Mouse (Mus musculus) liver, embryonic 15.5 days (tissue): ENCODE results near the gene Ankub1. TPM values are rescaled to one million over a fixed set of nuclear protein-coding genes. Genes with fewer than 3 reads are reported as not detected.

Source experiments
- ATAC-seq: fragments of 200-750 bp; cut with Nextera tagmentation; 2 replicates; pipeline ENCODE4 v1.8.0; 2017; ENCODE audit warnings: moderate number of reproducible peaks, mild to moderate bottlenecking, moderate library complexity; ENCODE audit not compliant: insufficient read depth
- H3K27ac ChIP-seq: fragments of 300-500 bp; sonication (generic); replicated peaks from 2 replicates; pipeline ENCODE4 v1.5.1; 2015; ENCODE audit warnings: mild to moderate bottlenecking, inconsistent platforms
- H3K27me3 ChIP-seq: fragments of 300-500 bp; sonication (generic); 2 replicates; pipeline ENCODE4 v1.6.1; 2015; ENCODE audit warnings: mild to moderate bottlenecking, inconsistent platforms
- H3K36me3 ChIP-seq: fragments of 300-500 bp; sonication (generic); replicated peaks from 2 replicates; pipeline ENCODE4 v1.6.1; 2015; ENCODE audit warnings: moderate library complexity, mild to moderate bottlenecking, inconsistent platforms
- H3K4me1 ChIP-seq: fragments of 300-500 bp; sonication (generic); replicated peaks from 2 replicates; pipeline ENCODE4 v1.6.1; 2015; ENCODE audit warnings: inconsistent platforms
- H3K4me2 ChIP-seq: fragments of 300-500 bp; sonication (generic); 2 replicates; pipeline ENCODE4 v1.6.1; 2015; ENCODE audit warnings: moderate library complexity, mild to moderate bottlenecking, inconsistent platforms
- H3K4me3 ChIP-seq: fragments of 300-500 bp; sonication (generic); replicated peaks from 2 replicates; pipeline ENCODE4 v1.5.1; 2015; ENCODE audit warnings: mild to moderate bottlenecking, inconsistent platforms
- H3K9ac ChIP-seq: fragments of 300-500 bp; sonication (generic); 2 replicates; pipeline ENCODE4 v1.6.1; 2015; ENCODE audit warnings: moderate library complexity, mild to moderate bottlenecking, inconsistent platforms
- H3K9me3 ChIP-seq: fragments of 300-500 bp; sonication (generic); replicated peaks from 2 replicates; pipeline ENCODE4 v1.6.1; 2016; ENCODE audit warnings: inconsistent platforms
- WGBS: fragments of 180-500 bp; shearing (Covaris S2); methylation state at CpG from one replicate; pipeline ENCODE4 v1.1.7; 2015; ENCODE audit warnings: mixed read lengths; ENCODE audit not compliant: insufficient replicate concordance; 5-methylcytosine and 5-hydroxymethylcytosine counted together
- polyA plus RNA-seq: library from polyadenylated mRNA; unstranded; fragments of >200 nt; fragmentation: Nextera tagmentation; extraction: Ambion mirVana; gene quantifications from 2 replicates; pipeline ENCODE4 v1.2.1, GENCODE M21; 2015

Ankub1 gene
- polyA plus RNA-seq, 1 experiment from 2014 or later = not detected

GRCm38 (mm10) chr3:57673586-57673985 lies 19.0 kb downstream of the Ankub1 start:
- no peak overlapping the region for H3K27ac ChIP-seq
- 34% methylated on average over 4 of the region's 4 CpGs for WGBS
- no peak overlapping the region for H3K4me2 ChIP-seq
- no peaks in the 10 kb centered on the region for H3K4me1 ChIP-seq
- H3K4me3 ChIP-seq = no peak overlapping the region
- no peaks in the 10 kb centered on the region for H3K27me3 ChIP-seq
- ATAC-seq = no peak
- H3K9ac ChIP-seq = no peak overlapping the region
- H3K36me3 ChIP-seq = no peaks in the 10 kb centered on the region
- H3K9me3 ChIP-seq = no peaks in the 10 kb centered on the region

DNA sequence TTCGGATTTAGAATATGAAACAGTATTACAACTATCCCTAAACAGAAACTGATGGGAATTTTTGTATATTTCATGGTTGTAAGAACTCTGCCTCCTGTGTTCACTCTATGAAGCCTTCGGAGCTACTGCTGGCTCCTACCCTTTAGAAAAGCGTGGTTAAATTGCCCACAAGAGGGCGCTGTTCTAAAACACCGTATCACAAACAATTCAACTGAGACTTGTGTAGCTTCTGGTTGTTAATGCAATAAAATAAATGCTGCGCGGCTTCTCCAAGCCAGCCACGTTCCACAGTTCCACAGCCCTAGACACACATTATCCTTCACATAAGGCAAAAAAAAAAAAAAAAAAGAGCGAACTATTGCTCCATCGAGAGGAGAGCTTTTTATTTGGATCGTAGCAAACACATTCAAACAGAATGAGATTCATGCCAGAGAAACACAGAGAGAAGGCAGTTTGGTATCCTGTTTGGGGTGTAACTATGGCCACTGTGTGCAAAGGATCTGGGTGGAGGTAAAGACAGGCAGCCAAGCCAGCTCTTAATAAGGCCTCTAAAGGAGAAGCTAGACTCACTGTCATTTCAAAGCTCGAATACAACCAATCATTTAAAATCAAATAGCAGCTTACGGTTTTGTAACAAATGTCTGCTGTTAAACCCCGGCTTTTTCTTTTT lies 25.4 kb downstream of the Ankub1 start:
- Histone ChIP-seq H3K27ac (no peak overlapping the region), H3K36me3 (no peaks in the 10 kb centered on the region), H3K4me1 (no peaks in the 10 kb centered on the region), H3K27me3 (no peaks in the 10 kb centered on the region), H3K9me3 (no peaks in the 10 kb centered on the region), H3K4me2 (peak overlapping the region; percentile 29; the same call in 1 of the 2 replicates), H3K9ac (no peak overlapping the region), H3K4me3 (no peak overlapping the region)
- ATAC-seq = no peak
- 27% methylated on average over 14 of the region's 14 CpGs for WGBS

DNA sequence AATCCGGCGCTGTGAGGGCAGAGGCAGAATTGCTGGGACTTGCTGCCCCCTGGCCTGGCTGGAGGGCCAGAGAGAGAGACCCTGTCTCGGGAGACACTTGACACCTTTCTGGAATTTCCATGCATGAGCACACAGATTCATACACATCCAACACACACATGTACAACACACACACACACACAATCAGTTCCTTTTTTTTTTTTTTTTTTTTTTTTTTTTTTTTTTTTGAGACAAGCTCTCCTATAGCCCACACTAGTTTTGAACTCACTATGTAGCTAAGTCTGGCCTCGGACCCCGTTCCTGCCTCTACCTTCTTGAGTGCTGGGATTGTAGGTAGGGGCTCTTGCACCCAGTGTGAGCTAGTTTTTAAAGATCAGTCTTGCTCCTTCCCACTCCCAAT lies 26.7 kb downstream of the Ankub1 start:
- Histone ChIP-seq H3K9me3 (no peaks in the 10 kb centered on the region), H3K27ac (no peak overlapping the region), H3K4me2 (no peak overlapping the region), H3K9ac (no peak overlapping the region), H3K4me3 (no peak overlapping the region), H3K4me1 (no peaks in the 10 kb centered on the region), H3K27me3 (no peaks in the 10 kb centered on the region), H3K36me3 (no peaks in the 10 kb centered on the region)
- ATAC-seq = no peak
- WGBS = 72% methylated on average over 5 of the region's 5 CpGs

- WGBS = 51% methylated on average over 10 of the region's 10 CpGs
- H3K4me2 ChIP-seq = no peak overlapping the region
Measured at GRCm38 (mm10) chr3:57664682-57665081, 27.9 kb downstream of the Ankub1 start.

DNA sequence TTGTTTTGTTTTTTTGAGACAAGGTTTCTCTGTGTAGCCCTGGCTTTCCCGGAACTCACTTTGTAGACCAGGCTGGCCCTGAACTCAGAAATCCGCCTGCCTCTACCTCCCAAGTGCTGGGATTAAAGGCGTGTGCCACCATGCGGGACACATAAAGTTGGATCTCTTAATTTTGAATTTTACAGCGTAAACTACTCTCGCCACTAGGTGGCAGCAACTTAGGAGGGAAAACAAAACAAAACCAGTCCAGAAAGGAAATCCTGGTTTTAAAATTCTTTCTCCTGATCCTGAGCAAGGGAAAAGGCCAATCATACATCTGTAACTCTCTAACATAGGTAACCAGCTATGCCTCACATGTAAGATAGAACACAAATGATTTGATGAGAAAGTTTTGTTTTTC lies 28.9 kb downstream of the Ankub1 start:
- Histone ChIP-seq H3K9me3 (no peaks in the 10 kb centered on the region), H3K27me3 (no peaks in the 10 kb centered on the region), H3K4me3 (no peak overlapping the region), H3K4me2 (no peak overlapping the region), H3K4me1 (no peaks in the 10 kb centered on the region), H3K36me3 (no peaks in the 10 kb centered on the region), H3K9ac (no peak overlapping the region), H3K27ac (no peak overlapping the region)
- 17% methylated on average over 6 of the region's 6 CpGs for WGBS
- ATAC-seq = no peak

More at GRCm38 (mm10) chr3:57664682-57665081, 27.9 kb downstream of the Ankub1 start:
- no peaks in the 10 kb centered on the region for H3K36me3 ChIP-seq
- H3K4me1 ChIP-seq = no peaks in the 10 kb centered on the region
- H3K9me3 ChIP-seq = no peaks in the 10 kb centered on the region
- no peak overlapping the region for H3K27ac ChIP-seq
- H3K4me3 ChIP-seq = no peak overlapping the region
- no peaks in the 10 kb centered on the region for H3K27me3 ChIP-seq
- no peak overlapping the region for H3K9ac ChIP-seq
- ATAC-seq = no peak

DNA sequence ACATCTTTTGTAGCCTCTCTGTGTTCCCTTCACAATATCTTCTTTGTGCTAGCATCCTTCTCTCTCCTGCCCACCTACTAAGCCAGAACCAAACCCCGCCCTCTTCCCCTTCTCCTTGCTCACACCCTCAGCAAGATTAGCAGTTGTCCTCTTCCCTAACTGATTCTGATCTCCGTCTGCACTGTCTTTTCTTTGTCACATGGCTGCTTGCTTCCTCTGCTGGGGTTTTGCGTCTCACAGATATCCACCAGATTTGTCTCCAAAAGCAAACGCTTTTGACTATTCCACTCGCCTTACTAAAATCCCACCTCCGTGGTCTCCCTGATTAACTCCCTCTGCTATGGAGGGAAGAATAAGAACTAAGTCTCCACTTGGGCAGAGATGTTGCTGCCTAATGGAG lies 34.0 kb downstream of the Ankub1 start:
- Histone ChIP-seq H3K4me2 (no peak overlapping the region), H3K27me3 (no peaks in the 10 kb centered on the region), H3K9me3 (no peaks in the 10 kb centered on the region), H3K9ac (no peak overlapping the region), H3K4me3 (no peak overlapping the region), H3K36me3 (no peaks in the 10 kb centered on the region), H3K27ac (no peak overlapping the region), H3K4me1 (no peaks in the 10 kb centered on the region)
- no peak for ATAC-seq
- 38% methylated on average over 6 of the region's 6 CpGs for WGBS

DNA sequence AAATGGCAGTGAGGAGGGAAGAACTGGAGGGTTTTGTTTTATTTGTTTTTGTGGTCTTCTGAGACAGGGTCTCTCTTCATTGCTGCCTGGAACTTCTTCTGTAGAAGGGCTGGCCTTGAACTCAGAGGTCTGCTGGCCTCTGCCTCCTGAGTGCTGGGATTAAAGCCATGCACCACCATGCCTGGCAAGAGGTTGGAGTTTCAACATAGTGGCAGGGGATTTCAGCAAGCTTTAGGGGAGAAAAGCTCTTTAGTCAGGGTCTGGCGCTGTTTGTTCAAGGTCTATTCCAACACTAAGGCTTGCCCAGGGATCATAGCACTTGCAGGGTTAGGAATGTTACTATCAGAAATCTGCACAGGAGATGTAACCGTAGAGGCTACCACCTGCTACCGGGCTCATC lies 39.0 kb downstream of the Ankub1 start:
- H3K9me3 ChIP-seq = no peaks in the 10 kb centered on the region
- H3K9ac ChIP-seq = no peak overlapping the region
- no peak overlapping the region for H3K4me2 ChIP-seq
- H3K36me3 ChIP-seq = no peaks in the 10 kb centered on the region
- H3K4me1 ChIP-seq = peaks cover 5% of the 10 kb centered on the region; the same call in 1 of the 2 replicates
- H3K27ac ChIP-seq = no peak overlapping the region
- WGBS = 56% methylated on average over 3 of the region's 3 CpGs
- no peaks in the 10 kb centered on the region for H3K27me3 ChIP-seq
- no peak overlapping the region for H3K4me3 ChIP-seq
- ATAC-seq = no peak

DNA sequence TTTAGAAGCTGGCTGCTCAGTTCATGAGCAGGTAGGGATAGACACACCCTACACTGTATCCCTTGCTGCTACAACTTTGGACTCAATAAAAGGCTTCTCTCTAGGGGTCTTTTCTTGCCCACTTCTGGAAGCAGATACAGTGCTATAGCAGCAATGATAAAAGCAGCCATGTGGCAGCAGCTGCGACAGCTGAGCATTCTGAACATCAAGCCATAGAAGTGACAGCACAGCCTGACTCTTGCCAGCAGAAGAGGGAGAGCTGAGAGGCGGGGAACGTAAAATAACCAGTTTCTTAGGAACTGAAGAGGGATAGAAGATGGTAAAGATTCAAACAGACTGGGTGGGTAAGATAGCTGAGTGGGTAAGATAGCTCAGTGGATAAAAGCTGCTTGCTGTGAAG lies 40.1 kb downstream of the Ankub1 start:
- Histone ChIP-seq H3K36me3 (0 out of 2 replicates have a peak, but pooled peaks cover 3% of the 10 kb centered on the region), H3K4me2 (no peak overlapping the region), H3K27ac (no peak overlapping the region), H3K27me3 (no peaks in the 10 kb centered on the region), H3K4me1 (peaks cover 5% of the 10 kb centered on the region; the same call in 1 of the 2 replicates), H3K4me3 (no peak overlapping the region), H3K9me3 (no peaks in the 10 kb centered on the region), H3K9ac (no peak overlapping the region)
- ATAC-seq = no peak
- 68% methylated on average over 3 of the region's 3 CpGs for WGBS

GRCm38 (mm10) chr3:57651865-57652259 lies 40.7 kb downstream of the Ankub1 start:
- Histone ChIP-seq H3K9me3 (no peaks in the 10 kb centered on the region), H3K4me1 (peaks cover 5% of the 10 kb centered on the region; the same call in 1 of the 2 replicates), H3K4me2 (peak overlapping the region; percentile 71), H3K36me3 (peaks cover 3% of the 10 kb centered on the region; the same call in 1 of the 2 replicates), H3K27me3 (no peaks in the 10 kb centered on the region), H3K4me3 (peak overlapping the region; percentile 85), H3K9ac (peak overlapping the region; percentile 76), H3K27ac (no peak overlapping the region)
- WGBS = 60% methylated on average over 3 of the region's 3 CpGs
- 0 out of 2 replicates have a peak, but pooled peaks have one; percentile 18 for ATAC-seq

DNA sequence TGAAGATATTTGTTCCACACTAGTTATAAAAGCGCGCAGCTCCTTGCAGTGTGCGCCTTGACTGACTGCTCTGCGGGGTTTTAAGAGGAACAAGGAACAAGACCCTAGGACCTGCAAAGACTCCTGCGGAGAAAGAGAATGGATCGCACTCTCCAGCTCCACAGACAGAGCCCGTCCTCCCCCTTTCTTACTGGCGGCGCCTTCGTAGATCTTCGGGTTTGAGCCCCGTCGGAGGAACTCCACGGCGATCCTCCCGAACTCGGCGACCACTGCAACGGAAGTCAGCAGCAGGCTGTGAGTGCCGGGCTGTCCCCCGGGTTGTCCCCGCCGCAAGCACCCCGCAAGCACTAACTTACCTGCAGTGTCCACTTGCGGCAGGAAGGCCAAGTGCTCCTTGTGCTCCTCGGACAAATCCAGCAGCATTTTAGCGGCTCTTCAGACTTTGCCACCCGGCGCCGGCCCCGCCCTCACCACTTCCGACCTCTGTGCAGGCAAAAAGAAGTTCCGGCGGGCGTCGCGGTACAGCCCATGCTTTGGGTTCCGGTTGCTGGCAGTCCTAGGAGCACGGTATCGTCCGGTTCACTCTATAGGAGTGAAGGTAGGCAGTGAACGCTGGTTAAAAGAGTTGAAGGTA lies 41.3 kb downstream of the Ankub1 start, which contains the start of gene Commd2:
TSS of gene Commd2 (minus strand) at position 485 of the 634 bp plus-strand sequence.
- WGBS = under 1% methylated on average over 42 of the region's 42 CpGs
- no peaks in the 10 kb centered on the region for H3K9me3 ChIP-seq
- 0 out of 2 replicates have a peak within 1 kb of the TSS, but pooled peaks have one; percentile 38 for H3K27ac ChIP-seq
- no peaks in the 10 kb centered on the region for H3K27me3 ChIP-seq
- peak; percentile 93 for ATAC-seq
- H3K4me1 ChIP-seq = peaks cover 5% of the 10 kb centered on the region; the same call in 1 of the 2 replicates
- H3K9ac ChIP-seq = peak within 1 kb of the TSS; percentile 76
- peak within 1 kb of the TSS; percentile 71 for H3K4me2 ChIP-seq
- H3K36me3 ChIP-seq = peaks cover 8% of the 10 kb centered on the region
- peak within 1 kb of the TSS; percentile 85 for H3K4me3 ChIP-seq

DNA sequence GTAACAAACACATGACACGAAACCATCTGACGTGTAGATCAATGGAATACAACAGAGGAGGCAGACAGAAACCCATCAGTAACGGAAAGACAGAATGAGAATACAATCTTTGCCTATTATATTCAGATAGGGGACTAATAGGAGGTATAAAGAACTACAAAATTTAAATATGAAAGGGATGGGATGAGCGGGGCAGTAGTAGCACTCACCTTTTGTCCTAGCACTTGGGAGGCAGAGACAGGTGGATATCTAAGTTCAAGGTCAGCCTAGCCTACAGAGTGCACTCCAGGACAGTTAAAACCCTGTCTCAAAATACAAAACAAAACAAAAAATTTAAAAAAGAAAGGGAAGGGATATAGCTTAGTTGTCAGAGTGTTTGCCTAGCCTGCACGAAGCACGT lies 49.4 kb downstream of the Ankub1 start:
- Histone ChIP-seq H3K4me2 (no peak overlapping the region), H3K9ac (no peak overlapping the region), H3K36me3 (peaks cover 17% of the 10 kb centered on the region), H3K27me3 (no peaks in the 10 kb centered on the region), H3K9me3 (no peaks in the 10 kb centered on the region), H3K4me1 (no peaks in the 10 kb centered on the region), H3K27ac (no peak overlapping the region), H3K4me3 (no peak overlapping the region)
- 73% methylated on average over 6 of the region's 6 CpGs for WGBS
- no peak for ATAC-seq
